Mouse (Mus musculus): Measurements from ENCODE around the gene Psme3. TPM values are rescaled to one million over a fixed set of nuclear protein-coding genes. Genes with fewer than 3 reads are reported as not detected.
A peak's percentile ranks its signal among the peaks of the same experiment; 100 is the strongest.

Gene Psme3
- polyA plus RNA-seq, 1 experiment from 2014 or later, result 137 TPM

GRCm38 (mm10) chr11:101338123-101338760 lies 22.2 kb downstream of the Psme3 start:
- WGBS, result 2% methylated on average over 9 of the region's 9 CpGs
- Histone ChIP-seq H3K27me3 (replicated peaks; ENCODE audit: control insufficient read depth, insufficient read depth, low read length) (no peaks in the 10 kb centered on the region), H3K4me1 (replicated peaks; ENCODE audit: control insufficient read depth, insufficient read depth, low read length) (peaks cover 8% of the 10 kb centered on the region), H3K4me3 (replicated peaks; ENCODE audit: low read length) (peak overlapping the region; percentile 46), H3K36me3 (ENCODE audit: control insufficient read depth, insufficient read depth) (no peaks in the 10 kb centered on the region), H3K4me2 (ENCODE audit: low read length) (peak overlapping the region; percentile 71), H3K27ac (ENCODE audit: low read length) (peak overlapping the region; percentile 59; the same call in 1 of the 2 replicates), H3K9ac (replicated peaks; ENCODE audit: low read depth, low read length) (peak overlapping the region; percentile 30), H3K9me3 (ENCODE audit: control insufficient read depth, low read length) (no peaks in the 10 kb centered on the region)
- peak; percentile 89 for ATAC-seq

GRCm38 (mm10) chr11:101347083-101347775 lies 31.2 kb downstream of the Psme3 start:
- no peak overlapping the region for H3K4me2 ChIP-seq (ENCODE audit: low read length)
- H3K4me3 ChIP-seq (replicated peaks; ENCODE audit: low read length), result no peak overlapping the region
- no peaks in the 10 kb centered on the region for H3K36me3 ChIP-seq (ENCODE audit: control insufficient read depth, insufficient read depth)
- no peak for ATAC-seq
- H3K4me1 ChIP-seq (replicated peaks; ENCODE audit: control insufficient read depth, insufficient read depth, low read length), result no peaks in the 10 kb centered on the region
- H3K27me3 ChIP-seq (replicated peaks; ENCODE audit: control insufficient read depth, insufficient read depth, low read length), result no peaks in the 10 kb centered on the region
- H3K9me3 ChIP-seq (ENCODE audit: control insufficient read depth, low read length), result 0 out of 2 replicates have a peak, but pooled peaks cover 3% of the 10 kb centered on the region
- no peak overlapping the region for H3K9ac ChIP-seq (replicated peaks; ENCODE audit: low read depth, low read length)
- WGBS, result 73% methylated on average over 10 of the region's 10 CpGs
- H3K27ac ChIP-seq (ENCODE audit: low read length), result no peak overlapping the region

- Histone ChIP-seq H3K4me1 (replicated peaks; ENCODE audit: control insufficient read depth, insufficient read depth, low read length) (no peaks in the 10 kb centered on the region), H3K27ac (ENCODE audit: low read length) (no peak overlapping the region), H3K36me3 (ENCODE audit: control insufficient read depth, insufficient read depth) (no peaks in the 10 kb centered on the region), H3K4me2 (ENCODE audit: low read length) (no peak overlapping the region), H3K27me3 (replicated peaks; ENCODE audit: control insufficient read depth, insufficient read depth, low read length) (no peaks in the 10 kb centered on the region), H3K4me3 (replicated peaks; ENCODE audit: low read length) (no peak overlapping the region), H3K9me3 (ENCODE audit: control insufficient read depth, low read length) (0 out of 2 replicates have a peak, but pooled peaks cover 3% of the 10 kb centered on the region), H3K9ac (replicated peaks; ENCODE audit: low read depth, low read length) (no peak overlapping the region)
- 83% methylated on average over 7 of the region's 7 CpGs for WGBS
- ATAC-seq, result no peak
Measured at GRCm38 (mm10) chr11:101348774-101349173, 32.8 kb downstream of the Psme3 start.

GRCm38 (mm10) chr11:101349216-101349615 lies 33.2 kb downstream of the Psme3 start:
- WGBS, result 92% methylated on average over 3 of the region's 3 CpGs
- Histone ChIP-seq H3K9ac (replicated peaks; ENCODE audit: low read depth, low read length) (no peak overlapping the region), H3K4me3 (replicated peaks; ENCODE audit: low read length) (no peak overlapping the region), H3K9me3 (ENCODE audit: control insufficient read depth, low read length) (0 out of 2 replicates have a peak, but pooled peaks cover 3% of the 10 kb centered on the region), H3K4me2 (ENCODE audit: low read length) (no peak overlapping the region), H3K4me1 (replicated peaks; ENCODE audit: control insufficient read depth, insufficient read depth, low read length) (no peaks in the 10 kb centered on the region), H3K27me3 (replicated peaks; ENCODE audit: control insufficient read depth, insufficient read depth, low read length) (no peaks in the 10 kb centered on the region), H3K36me3 (ENCODE audit: control insufficient read depth, insufficient read depth) (no peaks in the 10 kb centered on the region), H3K27ac (ENCODE audit: low read length) (no peak overlapping the region)
- no peak for ATAC-seq

GRCm38 (mm10) chr11:101351100-101351720 lies 35.2 kb downstream of the Psme3 start:
- Histone ChIP-seq H3K36me3 (ENCODE audit: control insufficient read depth, insufficient read depth) (no peaks in the 10 kb centered on the region), H3K27me3 (replicated peaks; ENCODE audit: control insufficient read depth, insufficient read depth, low read length) (no peaks in the 10 kb centered on the region), H3K9me3 (ENCODE audit: control insufficient read depth, low read length) (0 out of 2 replicates have a peak, but pooled peaks cover 3% of the 10 kb centered on the region), H3K9ac (replicated peaks; ENCODE audit: low read depth, low read length) (no peak overlapping the region), H3K4me3 (replicated peaks; ENCODE audit: low read length) (no peak overlapping the region), H3K4me2 (ENCODE audit: low read length) (no peak overlapping the region), H3K4me1 (replicated peaks; ENCODE audit: control insufficient read depth, insufficient read depth, low read length) (no peaks in the 10 kb centered on the region), H3K27ac (ENCODE audit: low read length) (no peak overlapping the region)
- no peak for ATAC-seq
- 63% methylated on average over 11 of the region's 11 CpGs for WGBS

GRCm38 (mm10) chr11:101351721-101352111 lies 35.7 kb downstream of the Psme3 start:
- Histone ChIP-seq H3K27ac (ENCODE audit: low read length) (no peak overlapping the region), H3K4me3 (replicated peaks; ENCODE audit: low read length) (no peak overlapping the region), H3K36me3 (ENCODE audit: control insufficient read depth, insufficient read depth) (no peaks in the 10 kb centered on the region), H3K4me1 (replicated peaks; ENCODE audit: control insufficient read depth, insufficient read depth, low read length) (no peaks in the 10 kb centered on the region), H3K4me2 (ENCODE audit: low read length) (no peak overlapping the region), H3K9ac (replicated peaks; ENCODE audit: low read depth, low read length) (no peak overlapping the region), H3K9me3 (ENCODE audit: control insufficient read depth, low read length) (0 out of 2 replicates have a peak, but pooled peaks cover 3% of the 10 kb centered on the region), H3K27me3 (replicated peaks; ENCODE audit: control insufficient read depth, insufficient read depth, low read length) (no peaks in the 10 kb centered on the region)
- no peak for ATAC-seq
- WGBS, result 82% methylated on average over 3 of the region's 3 CpGs

GRCm38 (mm10) chr11:101353436-101353835 lies 37.4 kb downstream of the Psme3 start:
- ATAC-seq, result no peak
- WGBS, result 92% methylated on average over 12 of the region's 12 CpGs

GRCm38 (mm10) chr11:101354438-101355010 lies 38.5 kb downstream of the Psme3 start:
- no peaks in the 10 kb centered on the region for H3K4me1 ChIP-seq (replicated peaks; ENCODE audit: control insufficient read depth, insufficient read depth, low read length)
- H3K27ac ChIP-seq (ENCODE audit: low read length), result no peak overlapping the region
- 0 out of 2 replicates have a peak, but pooled peaks cover 3% of the 10 kb centered on the region for H3K9me3 ChIP-seq (ENCODE audit: control insufficient read depth, low read length)
- no peak overlapping the region for H3K4me2 ChIP-seq (ENCODE audit: low read length)
- WGBS, result 81% methylated on average over 5 of the region's 5 CpGs
- no peak overlapping the region for H3K4me3 ChIP-seq (replicated peaks; ENCODE audit: low read length)
- no peak overlapping the region for H3K9ac ChIP-seq (replicated peaks; ENCODE audit: low read depth, low read length)
- no peaks in the 10 kb centered on the region for H3K27me3 ChIP-seq (replicated peaks; ENCODE audit: control insufficient read depth, insufficient read depth, low read length)
- H3K36me3 ChIP-seq (ENCODE audit: control insufficient read depth, insufficient read depth), result no peaks in the 10 kb centered on the region
- ATAC-seq, result no peak

More at GRCm38 (mm10) chr11:101353436-101353835, 37.4 kb downstream of the Psme3 start:
- no peaks in the 10 kb centered on the region for H3K36me3 ChIP-seq (ENCODE audit: control insufficient read depth, insufficient read depth)
- no peak overlapping the region for H3K4me2 ChIP-seq (ENCODE audit: low read length)
- 0 out of 2 replicates have a peak, but pooled peaks cover 3% of the 10 kb centered on the region for H3K9me3 ChIP-seq (ENCODE audit: control insufficient read depth, low read length)
- H3K27ac ChIP-seq (ENCODE audit: low read length), result no peak overlapping the region
- H3K9ac ChIP-seq (replicated peaks; ENCODE audit: low read depth, low read length), result no peak overlapping the region
- H3K27me3 ChIP-seq (replicated peaks; ENCODE audit: control insufficient read depth, insufficient read depth, low read length), result no peaks in the 10 kb centered on the region
- no peaks in the 10 kb centered on the region for H3K4me1 ChIP-seq (replicated peaks; ENCODE audit: control insufficient read depth, insufficient read depth, low read length)
- no peak overlapping the region for H3K4me3 ChIP-seq (replicated peaks; ENCODE audit: low read length)

- Histone ChIP-seq H3K9ac (replicated peaks; ENCODE audit: low read depth, low read length) (no peak overlapping the region), H3K4me3 (replicated peaks; ENCODE audit: low read length) (no peak overlapping the region), H3K9me3 (ENCODE audit: control insufficient read depth, low read length) (no peaks in the 10 kb centered on the region), H3K27me3 (replicated peaks; ENCODE audit: control insufficient read depth, insufficient read depth, low read length) (no peaks in the 10 kb centered on the region), H3K4me2 (ENCODE audit: low read length) (no peak overlapping the region), H3K36me3 (ENCODE audit: control insufficient read depth, insufficient read depth) (no peaks in the 10 kb centered on the region), H3K4me1 (replicated peaks; ENCODE audit: control insufficient read depth, insufficient read depth, low read length) (no peaks in the 10 kb centered on the region), H3K27ac (ENCODE audit: low read length) (no peak overlapping the region)
- 83% methylated on average over 2 of the region's 2 CpGs for WGBS
- no peak for ATAC-seq
Measured at GRCm38 (mm10) chr11:101355916-101356315, 39.9 kb downstream of the Psme3 start.
